Mouse (Mus musculus) spleen, postnatal 14 days (tissue): ENCODE results near the gene Btrc.

ENCODE experiments used
- DNase-seq, 2 experiments: peaks; one replicate each; pipeline ENCODE4 v3.0.0; 2021 to 2022; ENCODE audit warnings: low spot score in 2 of 2

The Btrc gene

DNA sequence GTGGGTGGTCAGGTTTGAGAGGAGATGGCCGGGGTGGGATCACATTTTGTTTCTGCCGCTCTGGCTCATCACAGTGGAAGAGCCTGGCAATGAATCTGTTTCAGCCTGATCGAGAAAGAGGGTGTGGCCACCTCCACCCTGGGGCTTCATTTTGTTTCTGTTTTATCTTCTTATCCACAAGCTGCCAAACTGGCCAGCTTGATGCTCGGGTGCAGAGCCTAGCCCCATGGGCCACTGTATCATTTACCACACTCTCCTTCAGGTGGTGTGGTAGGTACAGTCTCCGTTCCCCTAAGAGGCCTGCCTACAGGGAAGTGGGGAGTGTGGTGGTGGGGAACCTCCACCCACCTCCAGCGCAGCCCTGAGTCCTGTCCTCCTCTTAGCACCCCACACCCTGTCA, 209.5 kb downstream of the Btrc start:
- no peak for DNase-seq

DNA sequence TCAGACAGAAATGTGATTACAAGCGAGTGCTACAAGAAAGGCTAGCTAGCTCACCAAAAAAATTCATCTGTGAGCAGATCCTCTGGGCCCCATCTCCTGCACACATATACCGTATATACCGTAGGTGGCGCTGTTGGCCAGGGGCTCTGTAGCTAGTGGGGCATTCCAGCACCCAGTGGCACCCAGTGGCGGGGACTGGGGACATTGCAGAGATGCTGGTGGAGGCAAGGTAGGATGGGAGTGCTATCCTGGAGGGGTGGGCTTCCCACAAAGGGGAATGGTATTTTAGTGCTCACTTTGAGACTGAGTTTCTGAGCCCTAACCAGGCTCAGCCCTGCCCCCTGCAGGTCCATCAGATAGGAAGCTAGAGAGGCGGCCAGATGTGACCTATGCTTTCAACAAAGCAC, 210.3 kb downstream of the Btrc start:
- DNase-seq, result peak; percentile 58 to 70

DNA sequence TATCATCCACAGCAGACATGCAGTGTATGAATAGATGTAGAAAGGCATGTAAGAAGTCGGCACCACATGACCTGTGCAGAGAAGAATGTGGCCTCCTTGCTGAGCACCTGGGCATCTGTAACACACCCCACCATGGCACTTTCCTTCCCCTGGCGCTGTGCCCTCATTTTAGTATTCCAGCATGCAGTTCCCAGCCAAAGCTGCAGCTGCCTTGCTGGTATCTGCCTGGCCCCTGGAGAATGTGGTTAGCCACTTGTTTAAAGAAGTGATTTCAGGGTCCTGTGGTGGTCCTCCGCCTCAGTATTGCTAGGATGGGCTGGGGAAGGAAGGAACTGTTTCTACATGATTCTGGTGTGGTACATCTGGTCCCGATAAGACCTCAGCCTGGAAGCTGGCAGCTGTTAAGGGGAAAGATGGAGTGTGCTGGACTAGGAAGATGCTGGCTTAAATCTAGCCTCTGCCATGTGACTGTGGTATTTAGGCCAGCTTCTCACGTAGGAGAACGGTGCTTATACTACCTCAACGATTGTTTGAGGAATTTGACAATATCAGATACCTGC, 210.9 kb downstream of the Btrc start:
- DNase-seq, result no peak

DNA sequence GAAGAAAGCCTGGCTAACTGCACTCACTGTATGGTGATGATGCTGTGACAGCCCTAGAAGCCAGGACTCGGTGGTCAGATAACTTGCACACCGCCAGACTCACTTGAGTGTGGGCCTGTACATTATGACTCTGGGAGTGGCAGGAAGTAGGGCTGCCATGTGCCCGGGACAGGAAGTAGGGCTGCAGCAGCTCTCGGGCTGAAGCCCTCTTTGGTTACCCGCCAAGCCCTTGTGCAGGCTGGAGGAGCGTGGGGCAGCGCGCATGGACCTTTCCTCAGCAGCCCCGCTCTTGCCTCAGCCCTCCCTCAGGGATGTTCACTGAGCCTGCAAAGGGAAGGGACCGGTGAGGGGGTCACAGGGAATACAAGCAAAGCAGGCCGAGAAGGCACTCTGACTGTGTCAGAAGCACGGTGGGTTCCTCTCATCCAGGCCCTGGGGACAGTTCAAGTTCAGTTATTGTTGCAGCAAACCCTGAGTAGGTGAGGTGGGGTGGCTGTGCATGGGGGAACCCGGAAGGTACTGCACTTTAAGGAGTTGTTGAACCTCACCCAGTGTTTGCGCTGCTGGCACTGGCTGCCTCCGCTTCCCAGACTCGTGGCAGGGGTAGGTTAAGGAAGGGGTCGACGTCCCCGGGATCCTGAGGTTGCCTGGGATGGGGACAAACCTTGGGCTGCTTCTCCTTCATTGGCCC, 211.6 kb downstream of the Btrc start:
- peak in 1 of 2 experiments; percentile 37 for DNase-seq

DNA sequence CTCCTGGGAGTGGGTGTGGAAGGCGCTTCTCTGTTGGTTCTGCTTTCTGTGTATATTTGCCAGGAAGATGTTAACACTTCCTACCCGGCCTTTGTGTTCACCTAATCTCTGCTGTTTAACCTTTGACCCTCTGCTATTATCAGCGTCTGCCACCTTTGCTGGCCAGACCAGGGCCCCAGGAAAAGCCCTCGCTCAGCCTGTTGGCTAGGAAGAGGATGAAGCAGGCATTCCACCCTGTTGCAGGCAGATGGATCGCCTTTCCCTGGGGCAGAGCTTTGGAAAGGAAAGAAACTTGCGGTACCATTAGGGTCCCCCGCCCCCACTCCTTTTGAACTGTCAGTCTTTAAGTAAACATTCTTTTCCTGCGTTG, 212.1 kb downstream of the Btrc start:
- DNase-seq, result no peak

DNA sequence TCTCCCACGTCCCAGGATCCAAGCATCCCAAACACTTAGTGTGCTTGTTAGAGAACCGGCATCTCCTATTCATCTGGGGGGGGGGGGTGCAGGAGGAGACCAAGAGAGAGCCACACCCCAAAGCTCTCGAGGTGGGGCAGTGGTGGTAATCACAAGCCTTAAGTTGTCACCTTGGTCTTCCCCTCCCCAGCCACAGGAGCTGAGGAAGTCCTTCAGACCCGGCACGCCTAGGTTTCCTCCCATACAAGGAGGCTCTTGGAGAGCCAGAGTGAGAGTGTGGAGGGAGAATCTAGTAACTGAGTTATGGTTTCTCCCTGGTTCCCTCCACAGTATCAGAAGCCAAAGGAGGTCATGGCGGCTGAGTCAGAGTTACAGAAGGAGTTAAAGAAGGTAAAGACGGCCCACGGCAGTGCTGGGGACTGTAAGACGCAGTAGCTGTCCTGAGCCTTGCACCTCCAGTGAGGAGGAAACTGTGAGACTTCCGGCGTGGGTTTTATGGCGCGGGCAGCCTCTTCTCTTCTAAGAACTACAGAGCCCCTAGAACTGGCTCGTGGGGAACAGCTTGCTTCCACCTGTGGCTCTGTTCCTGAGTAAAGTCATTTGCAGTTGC, 213.7 kb downstream of the Btrc start:
- DNase-seq, result no peak

DNA sequence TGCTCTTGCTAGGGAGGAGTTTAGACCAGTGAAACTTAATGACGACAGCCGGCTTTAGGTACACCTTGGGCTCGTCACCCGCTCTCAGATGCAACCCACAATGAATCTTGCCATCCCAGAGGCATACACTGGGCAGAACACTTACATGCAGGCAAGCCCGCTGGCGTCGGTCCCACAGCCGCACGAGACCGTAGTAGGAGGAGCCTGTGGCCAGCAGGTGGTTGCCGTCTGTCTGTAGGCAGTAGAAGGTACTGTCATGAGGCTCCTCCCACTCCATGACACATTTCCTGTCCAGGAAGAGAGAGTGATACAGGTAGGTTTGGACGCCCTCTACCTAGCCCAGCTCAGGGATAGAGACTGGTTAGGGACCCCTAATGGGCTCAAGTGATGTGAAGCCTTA, 215.4 kb downstream of the Btrc start:
- no peak for DNase-seq

DNA sequence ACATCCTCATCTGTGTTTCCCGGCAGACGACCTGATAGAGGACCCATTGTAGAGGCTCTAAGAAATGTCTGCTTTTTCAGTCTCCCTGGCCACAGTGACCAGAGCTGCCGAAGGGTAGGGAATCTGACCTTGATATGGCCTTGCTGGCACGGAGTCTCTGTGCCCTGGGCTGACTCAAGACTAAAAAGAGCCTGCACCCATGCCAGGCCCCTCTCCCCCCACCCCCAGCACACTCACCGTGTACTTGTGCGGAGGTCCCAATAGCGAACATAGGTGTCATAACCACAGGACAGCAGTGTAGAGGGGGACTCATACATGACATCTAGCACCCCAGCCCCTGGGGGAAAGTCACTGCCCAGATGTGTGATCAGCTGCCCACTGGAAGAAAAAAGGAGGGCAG, 215.9 kb downstream of the Btrc start:
- no peak for DNase-seq
